Mouse (Mus musculus) brain, embryonic 14.5 days (tissue): ENCODE data around the gene 4930518I15Rik.

ENCODE experiments used
- CTCF ChIP-seq: fragments of 200-500 bp; IDR thresholded peaks from 2 replicates; pipeline ENCODE4 v1.5.1; 2012; ENCODE audit warnings: inconsistent platforms, mild to moderate bottlenecking, moderate library complexity, borderline replicate concordance; ENCODE audit not compliant: insufficient read depth, insufficient read length; ENCODE audit errors: extremely low read depth
- POLR2A ChIP-seq: fragments of 200-500 bp; IDR thresholded peaks from 2 replicates; pipeline ENCODE4 v1.6.1; 2012; ENCODE audit warnings: mild to moderate bottlenecking, inconsistent platforms, borderline replicate concordance; ENCODE audit not compliant: poor library complexity, insufficient read depth, insufficient read length, severe bottlenecking; ENCODE audit errors: extremely low read depth

GRCm38 (mm10) chr2:156842711-156843110, 15.0 kb downstream of the 4930518I15Rik start:
- TF ChIP-seq POLR2A (no peak), CTCF (no peak)
